Mouse (Mus musculus): Measurements from ENCODE around the gene Tspyl1.
"Not testable (repeated sequence)": the region's sequence is repeated elsewhere in the genome, so short reads cannot be mapped to it uniquely, and the experiment has no call there.

Gene Tspyl1

DNA sequence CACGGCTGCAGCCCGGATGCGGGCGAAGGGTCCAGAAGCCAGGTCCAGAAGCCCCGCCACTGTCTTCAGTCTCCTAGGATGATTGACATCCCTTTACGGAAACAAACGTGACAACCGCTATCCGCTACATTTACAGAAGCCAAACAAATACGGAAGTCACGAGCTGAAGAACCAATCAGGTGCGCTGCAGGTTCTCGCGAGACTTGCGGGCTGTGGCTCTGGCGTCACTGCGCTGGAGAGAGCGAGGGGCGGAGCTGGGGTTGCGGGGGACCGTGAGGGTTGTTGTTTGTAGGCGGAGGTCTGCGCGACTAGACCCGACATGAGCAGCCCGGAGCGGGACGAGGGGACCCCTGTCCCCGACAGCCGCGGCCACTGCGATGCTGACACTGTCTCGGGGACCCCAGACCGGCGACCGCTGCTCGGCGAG lies at the start of gene Tspyl1:
Tspyl1 (plus strand) TSS at position 229 of the 427 bp plus-strand sequence.
- DNase-seq, result peak; percentile 99

DNA sequence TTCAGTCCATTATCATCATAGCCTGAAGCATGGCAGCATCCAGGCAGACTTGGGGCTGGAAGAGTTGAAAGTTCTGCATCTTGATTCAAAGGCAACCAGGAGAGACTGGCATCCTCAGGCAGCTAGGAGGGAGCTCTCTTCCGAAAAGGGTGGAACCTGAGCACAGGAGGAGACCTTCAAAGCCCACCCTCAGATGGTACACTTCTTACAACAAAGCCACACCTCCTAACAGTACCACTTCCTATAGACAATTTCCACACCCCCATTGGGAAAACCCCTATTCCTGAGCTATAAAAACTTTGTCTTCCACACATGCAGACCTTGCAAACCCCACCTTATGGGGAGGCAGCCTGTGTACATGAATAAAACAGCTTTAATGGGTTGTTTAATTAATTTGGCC lies 48.6 kb upstream of the Tspyl1 start:
- DNase-seq, result no peak

DNA sequence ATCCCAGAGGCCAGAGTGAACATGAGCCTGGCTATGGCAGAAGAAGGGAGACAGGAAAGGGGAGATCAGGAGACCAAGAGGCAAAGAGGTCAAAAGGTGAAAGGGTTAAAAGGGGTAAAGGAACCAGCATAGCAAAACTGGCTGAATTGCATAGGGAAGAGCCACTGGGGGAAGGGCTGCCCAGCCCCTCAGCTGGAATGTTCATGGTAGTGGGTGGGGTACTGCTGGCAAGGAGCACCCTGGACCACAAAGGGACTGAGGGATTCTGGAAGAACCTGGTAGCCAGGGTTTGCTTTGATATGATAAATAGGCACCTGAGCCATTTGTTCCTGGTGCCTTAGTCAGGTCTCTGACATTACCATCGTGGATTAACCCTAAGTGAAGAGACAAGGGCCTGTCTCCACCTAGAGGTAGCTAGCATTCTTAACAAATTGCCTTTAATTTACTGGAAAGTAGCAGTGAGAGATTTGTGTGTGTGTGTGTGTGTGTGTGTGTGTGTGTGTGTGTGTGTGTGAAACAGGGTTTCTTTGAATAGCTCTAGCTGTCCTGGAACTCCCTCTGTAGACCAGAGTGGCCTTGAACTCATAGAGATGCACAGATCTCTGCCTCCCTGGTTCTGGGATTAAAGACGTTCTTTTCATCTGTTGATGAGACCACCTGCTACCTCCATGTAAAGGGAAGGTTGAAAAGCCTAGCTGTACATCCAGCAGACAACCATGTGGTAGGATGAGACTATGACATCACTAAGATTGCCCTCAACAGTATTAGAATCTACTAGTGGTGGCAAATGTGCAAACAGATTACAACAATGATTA lies 47.9 kb upstream of the Tspyl1 start:
- no peak for DNase-seq

DNA sequence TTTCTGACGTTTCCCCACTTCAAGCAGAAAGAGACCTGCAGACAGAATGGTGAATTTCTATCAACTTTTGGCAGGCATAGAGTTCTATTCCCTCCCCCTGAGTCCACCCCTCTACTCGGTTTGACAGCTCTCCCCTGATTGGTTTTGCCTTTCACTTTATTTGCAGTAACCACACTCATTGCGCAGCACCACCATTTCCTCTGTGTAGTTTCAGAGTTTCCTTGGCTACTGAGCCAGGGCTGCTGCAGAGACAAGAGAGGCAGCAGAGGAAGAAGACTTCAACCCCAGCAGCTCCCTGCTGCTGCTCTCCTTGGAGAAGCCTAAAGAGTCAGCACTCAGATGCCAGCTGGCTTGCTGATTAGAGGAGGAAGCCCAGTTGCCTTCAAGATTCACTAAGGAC lies 46.6 kb upstream of the Tspyl1 start:
- peak; percentile 9 for DNase-seq

DNA sequence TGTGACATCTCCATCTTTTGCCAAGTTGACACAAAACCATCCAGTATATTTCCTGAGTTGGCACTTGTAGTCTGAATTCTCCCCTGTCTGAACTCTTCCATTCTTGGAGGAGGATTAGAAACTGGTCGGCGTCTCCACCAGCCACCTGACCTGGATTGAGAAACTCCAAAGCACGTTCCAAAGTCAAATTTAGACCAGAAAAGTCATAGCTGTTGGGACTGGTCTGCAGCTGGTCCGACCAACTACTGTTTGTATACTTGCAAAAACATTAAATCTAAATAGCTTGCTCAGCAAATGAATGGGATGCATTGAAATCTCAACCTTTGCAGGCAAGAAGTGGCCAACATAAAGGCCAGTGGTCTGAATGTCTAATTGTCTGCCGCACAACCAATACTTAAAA lies 45.4 kb upstream of the Tspyl1 start:
- no peak for DNase-seq

DNA sequence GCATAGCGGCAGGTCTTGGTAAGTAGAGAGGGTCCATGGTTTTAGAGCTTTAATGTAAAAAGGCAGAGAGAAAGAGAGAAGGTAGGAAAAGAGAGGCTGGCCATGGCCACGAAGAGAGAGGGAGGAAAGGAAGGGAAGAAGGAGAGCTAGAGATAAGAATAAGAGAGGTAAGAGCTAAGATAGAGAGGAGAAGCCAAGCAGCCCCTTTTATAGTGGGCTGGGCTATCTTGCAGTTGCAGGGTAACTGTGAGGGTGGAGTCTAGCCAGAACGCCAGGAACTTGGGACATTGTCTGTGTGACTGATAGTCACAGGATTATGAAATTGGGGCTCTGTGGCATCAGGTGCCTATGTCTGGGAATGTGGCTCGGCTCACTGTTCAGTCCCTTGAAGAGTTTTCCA lies 43.5 kb upstream of the Tspyl1 start:
- no peak for DNase-seq

DNA sequence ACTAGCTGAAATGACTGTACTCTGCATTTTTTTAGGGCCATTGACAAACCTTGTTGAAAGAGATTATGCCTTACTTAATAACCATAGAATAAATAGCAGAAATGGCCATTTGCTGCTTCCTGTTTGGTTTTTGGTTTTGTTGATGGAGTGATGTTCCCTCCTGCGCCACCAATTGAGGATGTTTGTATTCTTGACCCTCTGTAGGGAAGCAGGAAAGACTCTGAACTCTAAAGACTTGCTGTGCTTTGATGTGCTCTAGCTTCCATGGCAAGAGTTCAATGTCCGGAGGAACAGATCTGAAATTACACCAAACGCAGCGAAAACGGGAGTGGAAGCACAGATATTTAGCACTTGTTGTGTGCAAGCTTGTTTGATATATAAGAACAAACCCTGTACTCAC lies 37.2 kb upstream of the Tspyl1 start:
- DNase-seq, result no peak

DNA sequence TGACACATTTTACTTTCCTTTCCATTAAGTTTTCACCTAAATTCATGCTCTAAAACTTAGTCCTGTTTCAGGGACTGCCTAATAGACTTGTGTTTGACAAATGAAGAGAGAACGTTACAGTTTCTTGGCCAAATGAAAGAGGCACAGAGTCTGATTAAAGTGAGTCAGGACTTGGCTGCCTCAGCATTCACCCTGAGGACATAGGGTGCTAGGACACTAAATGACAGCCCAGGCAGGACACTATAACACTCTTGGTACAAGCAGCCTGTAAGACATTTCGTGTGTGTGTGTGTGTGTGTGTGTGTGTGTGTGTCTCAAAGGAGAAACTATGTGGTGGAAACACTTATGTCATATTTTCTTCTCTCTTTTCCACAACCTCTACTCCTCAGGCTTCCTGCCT lies 35.9 kb upstream of the Tspyl1 start:
- DNase-seq, result no peak

DNA sequence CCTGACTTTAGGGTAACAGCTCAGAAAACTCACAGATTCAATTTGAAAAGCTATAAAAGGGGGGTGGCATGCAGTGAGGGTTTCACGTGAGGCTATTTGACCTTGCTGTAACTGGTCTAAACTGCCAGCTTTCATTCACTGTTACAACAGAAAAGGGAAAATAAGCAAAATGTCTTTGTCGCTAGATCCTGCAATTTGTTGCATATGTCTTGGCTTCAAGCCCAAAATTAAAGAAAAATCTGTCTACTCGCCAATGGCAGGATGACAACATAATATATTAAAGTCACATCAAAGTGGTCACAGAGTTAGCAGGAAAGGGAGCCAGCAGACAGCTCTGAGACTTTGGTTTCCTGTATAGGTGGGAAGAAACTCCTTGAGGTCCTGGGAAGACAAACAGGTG lies 34.2 kb upstream of the Tspyl1 start:
- no peak for DNase-seq

DNA sequence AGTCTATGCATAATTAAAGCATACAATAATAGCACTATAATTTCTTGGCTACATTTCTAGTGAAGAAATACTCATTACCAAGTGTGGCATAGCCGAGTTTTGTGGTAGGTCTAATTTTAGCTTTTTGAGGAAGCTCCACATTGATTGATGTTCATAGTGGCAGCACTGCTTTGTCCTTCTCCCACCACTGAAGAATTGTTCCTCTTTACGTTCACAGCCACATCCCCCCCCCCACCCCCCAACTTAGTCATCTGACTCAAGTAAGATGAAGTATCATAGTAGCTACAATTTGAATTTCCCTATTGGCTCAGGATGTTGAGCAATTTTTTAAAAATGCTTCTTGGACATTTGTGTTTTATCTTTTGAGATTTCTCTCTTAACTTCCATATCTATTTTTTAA lies 32.4 kb upstream of the Tspyl1 start:
- DNase-seq, result no peak

DNA sequence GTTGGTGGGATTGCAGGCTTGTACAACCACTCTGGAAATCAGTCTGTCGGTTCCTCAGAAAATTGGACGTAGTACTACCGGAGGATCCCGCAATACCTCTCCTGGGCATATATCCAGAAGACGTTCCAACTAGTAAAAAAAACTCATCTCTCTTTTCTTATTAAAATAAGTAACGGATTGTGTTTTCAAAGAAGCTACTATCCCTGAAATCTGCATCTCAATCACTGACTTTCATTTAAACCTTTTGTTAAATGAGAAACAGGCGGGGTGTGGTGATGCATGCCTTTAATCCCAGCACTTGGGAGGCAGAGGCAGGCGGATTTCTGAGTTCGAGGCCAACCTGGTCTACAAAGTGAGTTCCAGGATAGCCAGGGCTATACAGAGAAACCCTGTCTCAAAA lies 29.2 kb upstream of the Tspyl1 start:
- not testable (repeated sequence) for DNase-seq

DNA sequence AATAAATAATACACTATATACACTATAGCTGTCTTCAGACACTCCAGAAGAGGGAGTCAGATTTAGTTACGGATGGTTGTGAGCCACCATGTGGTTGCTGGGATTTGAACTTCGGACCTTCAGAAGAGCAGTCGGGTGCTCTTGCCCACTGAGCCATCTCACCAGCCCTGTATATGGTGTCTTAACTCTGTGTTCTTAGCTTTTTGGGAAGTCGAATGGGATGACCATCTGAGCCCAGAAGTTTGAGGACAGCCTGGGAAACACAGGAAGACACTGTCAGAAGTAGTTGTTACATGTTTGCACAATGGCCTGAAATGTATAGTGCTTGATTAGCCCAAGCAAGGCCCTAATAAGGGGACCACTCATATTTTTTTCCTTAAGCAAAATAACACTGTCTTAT lies 16.9 kb upstream of the Tspyl1 start:
- no peak for DNase-seq

DNA sequence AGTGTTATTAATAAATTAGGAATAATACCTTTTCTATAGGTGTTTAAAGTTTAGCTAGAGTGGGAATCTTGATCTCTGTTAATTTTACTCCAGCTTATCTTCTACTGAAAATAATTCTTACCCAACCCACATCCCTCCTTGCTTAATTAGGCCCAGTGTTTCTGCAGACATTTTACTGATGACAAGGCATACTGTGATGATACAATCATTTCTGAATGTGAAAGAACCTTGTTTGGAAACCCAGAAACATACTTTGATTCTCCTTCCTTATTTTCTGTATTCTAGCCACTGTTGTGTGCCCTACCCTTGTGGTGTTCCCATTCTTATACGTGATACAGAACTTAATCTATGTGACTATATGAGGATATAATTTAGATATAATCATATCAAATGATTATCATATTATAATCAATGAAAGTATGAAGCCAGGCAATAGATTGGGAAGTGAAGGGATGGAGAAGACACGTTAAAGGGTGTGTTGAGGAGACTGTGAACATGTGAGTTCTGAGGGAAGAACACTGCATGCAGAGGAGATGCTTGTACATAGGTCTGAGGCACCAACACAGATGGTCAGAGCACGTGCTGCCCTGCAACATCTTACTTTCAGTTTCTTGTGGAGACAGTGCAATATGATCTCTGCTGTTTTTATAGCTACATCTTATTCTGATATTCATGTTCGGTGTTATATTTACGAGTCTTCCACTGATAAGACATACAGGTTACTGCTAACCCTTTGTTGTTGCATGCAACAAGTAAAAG lies 14.5 kb upstream of the Tspyl1 start:
- DNase-seq, result no peak

DNA sequence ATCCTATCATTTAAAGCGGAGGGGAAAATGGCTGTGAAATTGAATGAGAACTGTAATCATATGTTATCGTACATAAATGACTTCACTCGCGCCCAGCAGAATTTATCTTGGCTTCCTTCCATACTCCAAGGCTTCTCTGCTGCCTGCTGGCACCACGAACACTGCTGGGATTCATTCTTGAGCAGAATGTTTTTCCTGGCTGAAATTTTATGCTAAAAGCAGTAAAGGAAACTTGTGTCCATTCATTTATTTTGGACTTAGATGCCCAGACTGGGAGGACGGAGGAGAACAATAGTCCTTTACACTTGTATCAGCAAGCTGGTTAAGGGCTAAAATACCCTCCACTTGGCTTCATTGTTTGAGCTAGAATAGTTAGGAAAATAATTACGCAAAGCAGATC lies 10.3 kb upstream of the Tspyl1 start:
- DNase-seq, result no peak

DNA sequence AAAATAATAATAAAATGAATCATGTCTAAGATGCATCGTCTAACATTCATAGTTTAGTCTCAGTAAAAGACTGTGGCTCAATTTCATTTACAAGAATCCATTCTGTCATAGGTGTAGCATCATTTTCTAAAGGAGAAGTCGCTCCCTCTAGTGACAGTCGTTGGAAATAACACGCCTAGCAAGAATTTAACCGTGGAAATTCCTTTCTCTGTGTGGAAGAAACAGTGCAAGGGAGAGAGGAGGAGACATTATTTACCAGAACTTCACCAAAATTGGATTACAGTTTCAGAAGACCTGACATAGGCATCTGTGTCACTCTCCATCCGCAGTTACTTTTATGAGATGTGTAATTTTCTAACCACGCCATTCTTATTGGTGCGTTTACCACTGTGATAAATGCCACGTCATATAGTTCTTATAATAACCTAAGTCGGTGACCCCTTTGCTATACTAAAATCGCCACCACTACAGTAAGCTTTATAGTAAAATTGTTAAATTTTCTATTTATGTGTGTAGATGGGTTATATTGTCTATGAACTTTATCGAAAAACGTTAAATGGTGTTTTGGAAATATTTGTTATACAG lies 1.3 kb upstream of the Tspyl1 start:
- DNase-seq, result peak; percentile 52

DNA sequence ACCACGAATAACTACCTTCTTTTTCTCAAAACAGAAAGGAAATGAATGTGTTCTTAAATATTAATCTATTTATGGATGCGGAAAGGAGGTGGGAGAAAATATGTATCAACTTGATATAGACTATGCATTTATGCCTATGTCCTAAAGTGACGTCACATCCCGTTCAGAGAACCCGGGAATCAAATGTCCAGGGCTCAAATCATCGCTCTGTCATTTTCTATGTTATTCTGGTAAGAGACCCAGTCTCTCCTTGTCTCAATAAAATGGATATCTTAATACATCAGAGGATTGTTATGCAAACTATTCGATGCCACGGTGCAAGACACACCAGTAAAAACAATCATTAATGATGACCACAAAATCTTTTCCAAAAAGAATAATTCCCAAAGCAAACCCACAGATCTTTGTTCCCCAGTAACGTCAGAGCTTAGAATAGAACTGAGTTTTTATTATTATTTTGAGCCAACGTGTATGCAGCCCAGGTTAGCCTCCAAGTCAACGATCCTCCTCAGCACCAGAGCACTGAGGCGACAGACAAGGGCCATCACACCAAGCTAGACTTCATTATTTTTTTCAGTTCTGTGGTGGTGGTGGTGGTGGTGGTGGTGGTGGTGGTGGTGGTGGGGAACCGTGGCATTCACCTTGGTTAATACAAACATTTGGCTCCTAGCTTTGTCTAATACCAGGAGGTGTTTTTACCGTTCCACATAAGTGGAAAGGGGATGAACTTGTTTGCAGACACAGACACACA lies 604 bp upstream of the Tspyl1 start:
- no peak for DNase-seq

DNA sequence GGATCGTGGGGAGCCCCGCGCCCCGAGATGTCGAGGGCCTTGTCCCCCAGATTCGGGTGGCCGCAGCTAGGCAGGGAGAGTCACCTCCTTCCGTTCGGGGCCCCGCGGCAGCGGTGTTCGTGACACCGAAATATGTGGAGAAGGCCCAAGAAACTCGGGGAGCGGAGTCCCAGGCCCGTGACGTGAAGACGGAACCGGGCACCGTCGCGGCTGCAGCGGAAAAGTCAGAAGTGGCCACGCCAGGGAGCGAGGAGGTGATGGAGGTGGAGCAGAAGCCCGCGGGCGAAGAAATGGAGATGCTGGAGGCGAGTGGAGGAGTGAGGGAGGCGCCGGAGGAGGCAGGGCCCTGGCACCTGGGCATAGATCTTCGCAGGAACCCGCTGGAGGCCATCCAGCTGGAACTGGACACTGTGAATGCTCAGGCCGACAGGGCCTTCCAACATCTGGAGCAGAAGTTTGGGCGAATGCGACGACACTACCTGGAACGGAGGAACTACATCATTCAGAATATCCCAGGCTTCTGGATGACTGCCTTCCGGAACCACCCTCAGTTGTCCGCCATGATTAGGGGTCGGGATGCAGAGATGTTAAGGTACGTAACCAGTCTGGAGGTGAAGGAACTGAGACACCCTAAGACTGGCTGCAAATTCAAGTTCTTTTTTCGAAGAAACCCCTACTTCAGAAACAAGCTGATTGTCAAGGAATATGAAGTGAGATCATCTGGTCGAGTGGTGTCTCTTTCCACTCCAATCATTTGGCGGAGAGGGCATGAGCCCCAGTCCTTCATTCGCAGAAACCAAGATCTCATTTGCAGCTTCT lies 639 bp downstream of the Tspyl1 start:
- no peak for DNase-seq

DNA sequence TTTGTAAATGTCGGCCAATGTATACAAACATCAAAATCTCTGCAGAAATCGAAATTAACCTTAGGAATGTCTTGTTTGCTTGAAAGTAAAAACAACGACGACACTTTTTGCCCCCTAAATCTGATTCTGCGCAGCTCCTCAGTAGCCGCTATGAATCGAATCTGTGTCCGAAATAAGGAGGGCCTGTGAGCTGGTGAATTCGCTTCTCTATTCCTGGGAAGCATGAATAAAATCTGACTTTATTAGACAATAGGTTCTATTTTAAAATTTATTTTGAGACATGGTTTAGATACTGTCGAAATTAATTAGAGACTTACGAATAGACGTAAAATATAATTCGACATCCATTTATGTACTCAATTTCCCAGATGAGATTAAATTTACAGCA lies 14.9 kb downstream of the Tspyl1 start:
- no peak for DNase-seq

DNA sequence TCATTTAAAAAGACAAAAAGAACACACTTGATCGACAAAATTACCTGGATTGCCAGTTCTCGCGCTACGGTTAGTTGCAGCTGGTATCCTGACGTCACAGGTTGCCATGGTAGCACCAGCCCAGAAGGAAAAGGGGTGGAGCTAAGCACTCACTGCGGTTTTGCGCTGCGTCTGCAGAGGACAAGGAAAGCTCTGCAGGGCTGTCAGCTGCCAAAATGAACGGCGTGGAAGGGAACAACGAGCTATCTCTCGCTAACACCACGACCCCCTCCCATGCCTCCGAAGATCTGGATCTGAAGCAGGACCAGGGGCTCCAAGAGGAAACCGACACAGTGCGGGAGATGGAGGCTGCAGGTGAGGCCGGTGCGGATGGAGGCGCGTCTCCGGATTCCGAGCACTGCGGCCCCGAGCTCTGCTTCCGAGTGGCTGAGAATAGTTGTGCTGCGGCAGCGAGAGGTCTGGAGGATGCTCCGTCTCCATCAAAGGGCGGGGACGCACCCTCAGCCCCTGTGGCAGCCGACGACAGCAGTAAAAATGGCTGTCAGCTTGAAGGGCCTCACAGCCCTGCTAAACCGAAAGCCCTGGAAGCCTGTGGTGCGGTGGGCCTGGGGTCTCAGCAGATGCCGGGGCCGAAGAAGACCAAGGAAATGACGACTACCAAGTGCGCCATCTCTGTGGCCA lies 15.4 kb downstream of the Tspyl1 start, which contains the start of gene Tspyl4:
Tspyl4 (plus strand) TSS at position 144 of the 681 bp plus-strand sequence.
- DNase-seq, result peak; percentile 96

DNA sequence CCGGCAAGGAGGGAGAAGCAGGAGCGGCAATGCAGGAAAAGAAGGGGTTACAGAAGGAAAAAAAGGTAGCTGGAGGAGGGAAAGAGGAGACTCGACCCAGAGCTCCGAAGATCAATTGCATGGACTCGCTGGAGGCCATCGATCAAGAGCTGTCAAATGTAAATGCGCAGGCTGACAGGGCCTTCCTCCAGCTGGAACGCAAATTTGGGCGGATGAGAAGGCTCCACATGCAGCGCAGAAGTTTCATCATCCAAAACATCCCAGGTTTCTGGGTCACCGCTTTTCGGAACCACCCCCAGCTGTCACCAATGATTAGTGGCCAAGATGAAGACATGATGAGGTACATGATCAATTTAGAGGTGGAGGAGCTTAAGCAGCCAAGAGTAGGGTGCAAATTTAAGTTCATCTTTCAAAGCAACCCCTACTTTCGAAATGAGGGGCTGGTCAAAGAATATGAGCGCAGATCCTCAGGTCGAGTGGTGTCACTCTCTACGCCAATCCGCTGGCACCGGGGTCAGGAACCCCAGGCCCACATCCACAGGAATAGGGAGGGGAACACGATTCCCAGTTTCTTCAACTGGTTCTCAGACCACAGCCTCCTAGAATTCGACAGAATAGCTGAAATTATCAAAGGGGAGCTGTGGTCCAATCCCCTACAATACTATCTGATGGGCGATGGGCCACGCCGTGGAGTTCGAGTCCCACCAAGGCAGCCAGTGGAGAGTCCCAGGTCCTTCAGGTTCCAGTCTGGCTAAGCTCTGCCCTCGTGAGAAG lies 16.2 kb downstream of the Tspyl1 start:
- DNase-seq, result peak; percentile 27

DNA sequence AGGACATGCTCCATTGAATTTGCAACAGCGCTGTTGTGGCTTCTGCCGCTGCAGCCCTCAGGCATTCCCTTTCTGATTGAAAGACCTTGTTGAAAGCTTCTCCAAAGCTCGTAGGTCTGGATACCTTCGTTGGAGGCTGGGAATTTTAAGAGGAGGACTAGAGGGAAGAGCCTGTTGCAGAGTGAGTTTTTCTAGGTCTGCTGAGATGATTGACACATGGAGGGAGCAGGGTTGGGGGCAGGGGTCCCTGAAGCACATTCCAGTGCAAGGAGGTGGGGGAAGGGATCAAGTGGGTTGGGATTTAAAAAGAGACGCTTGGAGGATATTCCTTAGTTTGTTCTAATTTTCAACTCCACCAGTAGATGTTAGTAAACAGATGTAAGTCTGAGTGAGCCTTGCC lies 18.4 kb downstream of the Tspyl1 start:
- DNase-seq, result no peak
